Mouse (Mus musculus) neural tube, embryonic 15.5 days (tissue): Measurements from ENCODE around the gene Fxn. TPM values are rescaled to one million over a fixed set of nuclear protein-coding genes. Genes with fewer than 3 reads are reported as not detected.

ENCODE experiments used
- ATAC-seq: fragments of 200-750 bp; cut with Nextera tagmentation; 2 replicates; pipeline ENCODE4 v1.8.0; 2017; ENCODE audit warnings: mild to moderate bottlenecking, moderate TSS enrichment, moderate library complexity; ENCODE audit not compliant: low FRiP score
- H3K27ac ChIP-seq: fragments of 300-500 bp; sonication (generic); replicated peaks from 2 replicates; pipeline ENCODE4 v1.5.1; 2015; ENCODE audit warnings: mild to moderate bottlenecking, inconsistent platforms
- H3K27me3 ChIP-seq: fragments of 300-500 bp; sonication (generic); replicated peaks from 2 replicates; pipeline ENCODE4 v1.6.1; 2015; ENCODE audit warnings: inconsistent platforms
- H3K36me3 ChIP-seq: fragments of 300-500 bp; sonication (generic); 2 replicates; pipeline ENCODE4 v1.6.1; 2015; ENCODE audit warnings: inconsistent platforms
- H3K4me1 ChIP-seq: fragments of 300-500 bp; sonication (generic); 2 replicates; pipeline ENCODE4 v1.6.1; 2015; ENCODE audit warnings: inconsistent platforms
- H3K4me2 ChIP-seq: fragments of 300-500 bp; sonication (generic); 2 replicates; pipeline ENCODE4 v1.6.1; 2015; ENCODE audit warnings: inconsistent platforms, mild to moderate bottlenecking, moderate library complexity
- H3K4me3 ChIP-seq: fragments of 300-500 bp; sonication (generic); replicated peaks from 2 replicates; pipeline ENCODE4 v1.5.1; 2015; ENCODE audit warnings: mild to moderate bottlenecking, inconsistent platforms
- H3K9ac ChIP-seq: fragments of 300-500 bp; sonication (generic); replicated peaks from 2 replicates; pipeline ENCODE4 v1.6.1; 2015; ENCODE audit warnings: mild to moderate bottlenecking, inconsistent platforms
- H3K9me3 ChIP-seq: fragments of 300-500 bp; sonication (generic); replicated peaks from 2 replicates; pipeline ENCODE4 v1.6.1; 2016; ENCODE audit warnings: inconsistent platforms
- WGBS: fragments of 180-500 bp; shearing (Covaris S2); methylation state at CpG from one replicate; pipeline ENCODE4 v1.1.7; 2015; ENCODE audit warnings: mixed read lengths; 5-methylcytosine and 5-hydroxymethylcytosine counted together
- polyA plus RNA-seq: library from polyadenylated mRNA; unstranded; fragments of >200 nt; fragmentation: Nextera tagmentation; extraction: Ambion mirVana; gene quantifications from 2 replicates; pipeline ENCODE4 v1.2.1, GENCODE M21; 2015

Fxn gene
- polyA plus RNA-seq, 1 experiment from 2014 or later: 42.4 TPM

DNA sequence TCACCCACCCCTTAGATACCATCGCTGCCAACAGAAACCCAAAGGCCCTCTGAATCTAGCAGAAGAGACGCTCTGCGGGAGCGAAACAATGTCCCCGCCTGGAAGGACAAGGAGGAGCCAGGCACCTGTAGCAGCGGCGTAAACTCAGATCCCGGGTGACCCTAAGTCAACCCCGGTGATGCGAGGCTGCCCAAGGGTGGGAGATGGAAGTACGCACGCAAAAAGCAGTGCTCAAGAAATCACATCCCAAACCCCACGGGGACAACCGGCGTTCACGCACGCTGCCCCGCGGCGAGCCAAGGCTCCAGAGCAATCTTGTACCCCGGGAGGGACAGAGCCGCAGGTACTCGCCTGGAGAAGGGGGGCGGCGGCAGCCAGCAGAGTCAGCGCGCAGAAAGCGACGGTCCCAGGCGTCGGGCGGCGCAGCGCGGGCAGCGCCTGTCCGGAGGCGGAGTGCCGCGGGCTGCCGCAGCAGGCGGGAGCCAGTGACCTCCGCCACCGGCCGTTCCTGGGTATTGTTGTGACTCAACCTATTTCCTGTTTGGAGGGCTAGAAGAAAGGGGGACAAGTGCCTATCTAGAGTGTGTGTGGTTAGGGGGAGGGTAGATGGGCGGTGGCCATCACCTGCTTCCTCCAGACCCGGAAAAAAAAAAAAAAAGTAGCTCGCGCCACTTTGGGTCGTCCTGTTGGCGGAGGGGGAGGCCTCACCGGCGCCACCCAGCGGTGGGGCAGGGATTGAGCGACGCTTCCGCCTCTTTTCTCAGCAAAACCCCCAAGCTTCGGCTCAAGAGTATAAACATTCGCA lies 55.7 kb downstream of the Fxn start, which contains the start of gene Tjp2:
TSS of gene Tjp2 (minus strand) at position 531 of the 805 bp plus-strand sequence.
- Histone ChIP-seq H3K4me3 (peak within 1 kb of the TSS; percentile 44), H3K27ac (peak within 1 kb of the TSS; percentile 24; the same call in 1 of the 2 replicates), H3K9ac (peak within 1 kb of the TSS; percentile 29; the same call in 1 of the 2 replicates), H3K4me2 (peak within 1 kb of the TSS; percentile 89), H3K4me1 (peaks cover 14% of the 10 kb centered on the region), H3K27me3 (peaks cover 35% of the 10 kb centered on the region), H3K36me3 (no peaks in the 10 kb centered on the region), H3K9me3 (no peaks in the 10 kb centered on the region)
- WGBS: under 1% methylated on average over 59 of the region's 59 CpGs
- ATAC-seq: peak; percentile 55; the same call in 1 of the 2 replicates

DNA sequence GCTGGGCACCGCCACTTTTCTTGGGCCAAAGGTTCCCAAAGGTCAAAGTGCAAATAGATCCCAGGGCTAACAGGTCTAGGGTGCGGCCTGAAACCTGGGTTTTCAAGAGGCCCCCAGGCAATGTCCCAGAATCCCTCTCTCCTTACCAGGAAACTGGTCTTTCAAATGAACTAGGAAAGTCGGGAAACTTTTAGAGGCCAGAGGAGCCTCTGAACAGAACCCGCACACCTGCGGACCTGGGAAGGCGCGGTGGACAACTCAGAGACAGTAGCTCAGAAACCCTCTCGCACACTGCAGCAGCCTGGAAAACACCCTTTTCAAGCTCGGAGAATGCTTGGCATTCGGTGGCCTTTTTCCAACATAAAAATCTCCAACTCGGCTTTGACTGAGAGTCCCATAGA lies 56.6 kb downstream of the Fxn start:
- Histone ChIP-seq H3K4me2 (peak overlapping the region; percentile 89), H3K27me3 (peaks cover 35% of the 10 kb centered on the region), H3K4me1 (peaks cover 14% of the 10 kb centered on the region), H3K9me3 (no peaks in the 10 kb centered on the region), H3K9ac (no peak overlapping the region), H3K4me3 (peak overlapping the region; percentile 44), H3K27ac (0 out of 2 replicates have a peak overlapping the region, but pooled peaks have one; percentile 24), H3K36me3 (no peaks in the 10 kb centered on the region)
- ATAC-seq: no peak
- 18% methylated on average over 11 of the region's 11 CpGs for WGBS

DNA sequence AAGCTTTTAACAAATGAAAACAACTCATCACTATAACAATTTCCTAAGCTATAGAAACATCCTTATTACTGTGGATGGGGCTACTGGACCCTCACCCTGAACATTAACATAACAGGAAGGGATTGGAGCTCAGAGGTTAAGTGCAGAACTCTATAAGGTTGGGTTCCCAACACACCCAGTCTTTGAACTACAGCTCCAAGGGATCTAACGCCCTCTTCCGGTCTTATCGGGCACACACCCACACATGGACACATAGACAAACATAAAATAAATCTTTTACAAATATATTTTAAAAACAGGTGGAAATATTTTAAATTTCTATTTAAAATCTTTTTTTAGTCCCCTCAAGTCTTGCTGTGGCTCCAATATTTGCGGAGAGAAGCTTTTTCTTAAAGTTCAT lies 59.0 kb downstream of the Fxn start:
- no peak overlapping the region for H3K27ac ChIP-seq
- no peaks in the 10 kb centered on the region for H3K9me3 ChIP-seq
- peaks cover 31% of the 10 kb centered on the region for H3K27me3 ChIP-seq
- no peaks in the 10 kb centered on the region for H3K36me3 ChIP-seq
- ATAC-seq: no peak
- peaks cover 14% of the 10 kb centered on the region for H3K4me1 ChIP-seq
- 80% methylated on average over 4 of the region's 4 CpGs for WGBS
- H3K4me3 ChIP-seq: no peak overlapping the region
- H3K4me2 ChIP-seq: no peak overlapping the region
- H3K9ac ChIP-seq: no peak overlapping the region

DNA sequence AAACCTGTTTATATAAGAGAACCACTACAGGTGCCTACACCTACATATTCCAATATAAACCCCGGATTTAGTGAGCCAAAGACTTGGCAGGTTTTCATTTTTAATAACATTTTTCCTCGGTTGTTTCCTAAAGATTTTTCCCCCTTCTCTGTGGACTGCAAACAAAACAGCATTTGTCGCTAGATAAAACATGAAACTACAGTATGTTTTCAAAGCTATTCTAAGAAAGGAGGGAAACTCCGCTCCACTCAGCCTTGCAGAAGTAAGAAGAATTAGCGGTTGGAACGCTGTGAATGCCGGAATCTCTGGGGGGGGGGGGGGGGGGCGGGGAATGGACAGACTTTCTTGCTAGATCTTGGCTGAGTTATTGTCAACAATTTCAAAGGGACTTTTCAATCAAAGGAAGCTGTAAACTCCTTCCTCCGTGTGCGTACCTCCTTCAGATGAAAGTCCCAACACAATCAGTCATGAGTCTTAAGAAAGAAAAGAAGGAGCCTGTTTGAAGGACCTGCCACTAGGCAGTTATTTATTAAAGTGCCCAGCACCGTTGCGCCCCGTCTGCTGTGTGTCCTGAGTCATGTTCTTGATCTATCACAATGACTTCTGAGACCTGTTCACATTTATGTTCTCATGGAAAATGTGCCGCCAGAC lies 59.5 kb downstream of the Fxn start:
- Histone ChIP-seq H3K9ac (no peak overlapping the region), H3K27me3 (peaks cover 26% of the 10 kb centered on the region), H3K4me2 (no peak overlapping the region), H3K27ac (no peak overlapping the region), H3K36me3 (no peaks in the 10 kb centered on the region), H3K4me1 (peaks cover 14% of the 10 kb centered on the region), H3K4me3 (no peak overlapping the region), H3K9me3 (no peaks in the 10 kb centered on the region)
- no peak for ATAC-seq
- WGBS: 20% methylated on average over 14 of the region's 14 CpGs

DNA sequence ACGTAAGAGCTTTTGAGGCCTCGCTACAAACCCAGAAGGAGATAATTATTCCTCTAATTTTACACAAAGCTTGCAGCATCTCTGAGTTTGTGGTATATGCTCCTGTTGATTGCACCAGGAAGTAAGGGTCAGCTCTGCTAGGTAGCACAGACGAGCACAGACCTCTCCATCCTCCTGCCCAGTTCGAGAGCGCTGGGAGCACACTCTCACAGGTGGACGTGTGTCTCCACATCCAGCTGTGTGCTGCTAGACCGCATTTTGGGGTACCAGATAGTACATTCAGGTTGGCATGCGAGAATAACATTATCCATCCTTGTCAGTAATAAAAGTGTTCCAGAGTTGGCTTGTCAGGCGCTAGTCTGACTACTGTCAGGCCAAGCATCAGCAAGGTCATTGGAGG lies 61.4 kb downstream of the Fxn start:
- 63% methylated on average over 9 of the region's 9 CpGs for WGBS
- Histone ChIP-seq H3K9me3 (no peaks in the 10 kb centered on the region), H3K4me2 (no peak overlapping the region), H3K36me3 (no peaks in the 10 kb centered on the region), H3K27me3 (peaks cover 10% of the 10 kb centered on the region; the same call in 1 of the 2 replicates), H3K4me3 (no peak overlapping the region), H3K4me1 (no peaks in the 10 kb centered on the region), H3K27ac (no peak overlapping the region), H3K9ac (no peak overlapping the region)
- no peak for ATAC-seq

DNA sequence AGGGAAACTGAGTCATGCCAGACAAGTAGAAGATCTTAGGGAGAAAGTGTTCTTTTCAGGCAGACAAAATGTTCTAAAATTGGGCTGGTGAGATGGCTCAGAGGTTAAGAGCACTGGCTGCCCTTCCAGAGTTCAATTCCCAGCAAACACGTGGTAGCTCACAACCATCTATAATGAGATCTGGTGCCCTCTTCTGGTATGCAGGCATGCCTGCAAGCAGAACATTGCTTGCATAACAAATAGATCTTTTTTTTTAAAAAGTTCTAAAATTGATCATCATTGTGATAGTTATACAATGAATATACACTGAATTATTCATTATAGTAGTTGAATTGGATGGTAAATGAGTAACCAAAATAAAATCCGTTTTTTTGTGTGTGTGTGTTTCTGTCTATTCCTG lies 62.1 kb downstream of the Fxn start:
- no peaks in the 10 kb centered on the region for H3K36me3 ChIP-seq
- no peak for ATAC-seq
- no peak overlapping the region for H3K27ac ChIP-seq
- no peaks in the 10 kb centered on the region for H3K9me3 ChIP-seq
- WGBS: 55% methylated on average over 2 of the region's 2 CpGs
- H3K9ac ChIP-seq: no peak overlapping the region
- no peaks in the 10 kb centered on the region for H3K4me1 ChIP-seq
- no peak overlapping the region for H3K4me2 ChIP-seq
- peaks cover 3% of the 10 kb centered on the region; the same call in 1 of the 2 replicates for H3K27me3 ChIP-seq
- H3K4me3 ChIP-seq: no peak overlapping the region

DNA sequence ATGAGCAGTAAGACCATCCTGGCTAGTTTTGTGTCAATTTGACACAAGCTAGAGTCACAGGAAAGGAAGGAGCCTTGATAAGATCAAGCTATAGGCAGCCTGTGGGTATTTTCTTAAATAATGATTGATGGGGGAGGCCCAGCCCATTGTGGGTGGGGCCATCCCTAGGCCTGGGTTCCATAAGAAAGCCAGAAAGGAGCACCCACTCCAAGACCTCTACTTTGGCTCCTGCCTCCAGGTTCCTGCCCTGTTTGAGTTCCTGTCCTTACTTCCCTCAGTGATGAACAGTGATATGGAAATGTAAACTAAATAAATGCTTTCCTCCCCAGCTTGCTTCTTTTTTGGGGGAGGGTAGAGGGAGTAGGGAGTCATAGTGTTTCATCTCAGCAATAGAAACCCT lies 62.6 kb downstream of the Fxn start:
- no peaks in the 10 kb centered on the region for H3K4me1 ChIP-seq
- no peak for ATAC-seq
- no peak overlapping the region for H3K27ac ChIP-seq
- H3K9ac ChIP-seq: no peak overlapping the region
- no peak overlapping the region for H3K4me3 ChIP-seq
- H3K27me3 ChIP-seq: no peaks in the 10 kb centered on the region
- no peaks in the 10 kb centered on the region for H3K9me3 ChIP-seq
- no peak overlapping the region for H3K4me2 ChIP-seq
- H3K36me3 ChIP-seq: no peaks in the 10 kb centered on the region

DNA sequence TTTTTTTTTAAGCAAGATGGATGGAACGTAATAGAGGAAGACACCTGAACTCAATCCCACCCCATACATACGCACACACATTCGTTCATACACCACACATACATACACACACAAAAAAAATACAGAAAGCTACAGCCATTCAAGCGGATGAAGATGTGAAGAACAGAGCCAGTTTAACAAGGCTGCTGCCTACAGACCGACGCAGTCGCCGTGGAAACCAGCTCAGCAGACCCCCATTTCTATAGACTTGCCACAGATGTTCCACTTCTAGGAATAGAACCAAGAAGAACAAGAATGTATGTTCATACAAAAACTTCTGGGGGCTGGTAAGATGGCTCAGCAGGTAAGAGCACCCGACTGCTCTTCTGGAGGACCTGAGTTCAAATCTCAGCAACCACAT lies 63.6 kb downstream of the Fxn start:
- Histone ChIP-seq H3K27ac (no peak overlapping the region), H3K4me2 (no peak overlapping the region), H3K4me1 (no peaks in the 10 kb centered on the region), H3K9me3 (no peaks in the 10 kb centered on the region), H3K9ac (no peak overlapping the region), H3K4me3 (no peak overlapping the region), H3K27me3 (no peaks in the 10 kb centered on the region), H3K36me3 (no peaks in the 10 kb centered on the region)
- WGBS: 62% methylated on average over 9 of the region's 9 CpGs
- no peak for ATAC-seq

DNA sequence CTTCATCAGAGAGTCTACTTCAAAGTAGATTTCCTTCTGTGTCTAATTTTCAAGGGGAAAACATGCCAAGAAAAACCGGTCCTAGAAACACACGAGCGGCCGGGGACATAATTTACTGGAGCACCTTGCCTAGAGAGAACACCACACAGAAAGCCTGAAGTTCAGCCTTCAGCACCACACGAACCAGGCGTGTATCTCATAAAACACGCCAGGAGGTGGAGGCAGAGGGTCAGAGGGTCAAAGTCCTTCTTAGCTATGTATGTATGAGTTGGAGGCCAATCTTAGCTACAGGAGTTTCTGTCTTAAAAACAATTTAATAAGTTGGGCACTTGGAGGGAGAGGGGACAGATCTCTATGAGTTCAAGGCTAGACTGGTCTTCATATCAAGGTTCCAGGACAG lies 65.5 kb downstream of the Fxn start:
- Histone ChIP-seq H3K27ac (no peak overlapping the region), H3K4me1 (no peaks in the 10 kb centered on the region), H3K27me3 (no peaks in the 10 kb centered on the region), H3K4me2 (no peak overlapping the region), H3K9ac (no peak overlapping the region), H3K9me3 (no peaks in the 10 kb centered on the region), H3K36me3 (no peaks in the 10 kb centered on the region), H3K4me3 (no peak overlapping the region)
- 90% methylated on average over 7 of the region's 7 CpGs for WGBS
- ATAC-seq: no peak

DNA sequence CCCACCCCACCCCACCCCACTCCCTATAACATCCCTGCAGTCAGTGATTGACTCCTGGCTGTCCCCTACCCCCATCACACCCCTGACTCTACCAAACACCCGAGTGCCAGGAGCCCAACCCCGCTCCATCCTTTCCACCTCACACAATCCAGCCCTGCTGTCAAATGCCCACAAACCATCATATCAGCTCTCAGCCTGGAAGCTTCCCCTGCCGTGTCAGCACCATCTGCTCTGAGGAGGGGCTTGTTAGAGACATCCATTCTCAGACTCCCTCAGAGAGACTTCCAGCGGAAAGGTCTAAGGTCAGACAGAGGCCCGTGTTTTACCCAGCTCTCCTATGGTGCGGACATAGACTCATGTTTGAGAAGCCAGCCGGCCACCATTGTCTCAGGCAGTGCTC lies 67.1 kb downstream of the Fxn start:
- H3K27me3 ChIP-seq: no peaks in the 10 kb centered on the region
- H3K9ac ChIP-seq: no peak overlapping the region
- no peaks in the 10 kb centered on the region for H3K9me3 ChIP-seq
- H3K4me1 ChIP-seq: no peaks in the 10 kb centered on the region
- ATAC-seq: no peak
- H3K27ac ChIP-seq: no peak overlapping the region
- H3K4me3 ChIP-seq: no peak overlapping the region
- 35% methylated on average over 7 of the region's 7 CpGs for WGBS
- no peaks in the 10 kb centered on the region for H3K36me3 ChIP-seq
- H3K4me2 ChIP-seq: no peak overlapping the region

DNA sequence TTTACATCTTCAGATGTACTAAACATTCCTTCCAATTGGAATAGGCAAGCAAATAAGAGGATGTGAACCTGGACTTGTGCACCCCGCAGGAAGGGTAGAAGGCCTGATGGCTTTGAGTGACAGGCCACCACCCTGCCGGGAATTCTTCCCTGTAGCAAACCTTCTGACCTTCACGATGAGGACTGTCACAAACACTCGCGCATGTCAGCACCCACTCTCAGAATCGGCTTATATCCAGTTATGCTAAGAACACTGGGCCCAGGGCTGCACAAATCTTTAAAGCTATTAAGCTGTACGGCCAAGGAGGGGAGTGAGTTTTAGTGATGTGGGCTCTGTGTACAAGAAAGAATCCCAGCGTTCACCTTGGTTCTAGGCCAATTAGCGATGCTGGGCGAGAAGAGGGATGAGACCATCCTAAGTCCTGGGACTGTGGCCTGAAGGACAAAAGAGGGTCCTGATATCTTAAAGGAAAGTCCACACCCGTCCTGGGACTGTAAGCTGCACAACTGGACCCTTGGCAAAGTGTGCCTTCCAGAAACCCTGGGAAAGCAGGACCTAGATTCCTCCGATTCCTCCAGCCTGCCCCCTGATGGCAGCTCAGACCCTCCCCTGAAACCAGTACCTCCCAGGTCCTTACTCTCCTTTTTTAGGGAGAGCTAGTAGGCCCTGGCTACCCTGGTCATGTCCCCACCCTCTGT lies 67.7 kb downstream of the Fxn start:
- no peak overlapping the region for H3K4me2 ChIP-seq
- H3K9me3 ChIP-seq: no peaks in the 10 kb centered on the region
- no peaks in the 10 kb centered on the region for H3K4me1 ChIP-seq
- H3K9ac ChIP-seq: no peak overlapping the region
- H3K36me3 ChIP-seq: no peaks in the 10 kb centered on the region
- WGBS: 88% methylated on average over 12 of the region's 12 CpGs
- no peak overlapping the region for H3K27ac ChIP-seq
- H3K27me3 ChIP-seq: no peaks in the 10 kb centered on the region
- H3K4me3 ChIP-seq: no peak overlapping the region
- ATAC-seq: no peak
